Mouse (Mus musculus) thymus, postnatal 36 days (tissue): ENCODE results near the gene Vamp1.
"Not testable (repeated sequence)": the region's sequence is repeated elsewhere in the genome, so short reads cannot be mapped to it uniquely, and the experiment has no call there.

ENCODE experiments used
- DNase-seq, 2 experiments: peaks; one replicate each; pipeline ENCODE4 v3.0.0; 2022; ENCODE audit warnings: mixed read lengths in 2 of 2

Gene Vamp1

DNA sequence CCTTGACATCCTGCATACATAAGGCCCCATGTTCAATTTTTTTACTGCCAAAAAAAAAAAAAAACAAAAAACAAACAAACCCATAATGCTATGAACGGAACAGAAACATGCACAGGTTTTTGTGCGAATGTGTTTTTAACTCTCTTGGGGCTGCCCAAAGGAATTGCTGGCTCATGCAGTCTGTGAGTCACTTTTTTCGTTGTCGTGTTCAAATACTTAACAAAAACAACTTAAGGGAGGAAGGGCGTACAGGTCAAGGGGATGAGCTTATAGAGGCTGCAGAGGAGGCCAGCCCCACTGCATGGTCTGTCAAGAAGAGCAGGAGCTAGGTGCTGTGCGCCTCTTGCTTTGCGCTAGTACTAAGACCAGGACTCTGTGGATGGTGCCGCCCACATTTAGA, 37.4 kb downstream of the Vamp1 start:
- no peak for DNase-seq

DNA sequence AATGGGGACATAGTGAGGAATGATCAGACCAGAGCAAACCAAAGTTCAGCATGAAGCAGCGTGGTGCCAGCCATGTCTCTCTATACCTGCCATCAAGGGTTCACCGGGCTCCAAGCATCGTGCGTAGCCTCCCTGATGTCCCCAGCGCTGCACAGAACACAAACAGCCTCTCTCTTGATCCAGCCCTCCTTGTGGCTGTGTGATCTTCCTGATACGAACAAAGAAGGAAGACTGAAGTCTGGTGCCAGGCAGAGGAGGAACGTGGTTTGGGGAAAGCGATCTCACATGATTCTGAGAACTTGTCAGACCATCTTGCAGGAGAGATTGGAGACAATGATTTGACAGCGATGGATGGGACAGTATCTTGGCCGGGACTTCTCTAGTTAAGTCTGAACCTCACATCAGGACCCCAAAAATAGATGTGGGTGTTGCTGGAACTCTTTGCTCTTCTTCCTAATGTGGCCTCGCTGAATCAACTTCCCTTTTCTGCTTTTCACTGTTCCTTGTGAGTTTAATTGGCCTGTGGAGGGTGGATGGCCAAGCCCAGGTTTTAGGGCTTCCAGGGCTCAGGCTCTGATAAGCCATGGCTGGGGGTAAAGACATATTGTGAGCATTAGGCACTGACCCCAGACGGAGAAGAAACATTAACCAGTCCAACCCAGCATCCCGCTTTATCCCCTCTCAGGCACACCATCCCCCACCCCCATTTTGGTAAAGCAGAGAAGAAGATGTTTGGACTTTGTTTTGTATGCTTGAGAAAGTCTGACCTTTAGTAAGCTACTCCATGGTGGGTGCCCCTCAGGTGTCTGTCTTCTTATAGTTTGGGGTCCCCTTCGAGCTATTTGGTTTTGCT, 38.7 kb downstream of the Vamp1 start:
- DNase-seq: no peak

GRCm38 (mm10) chr6:125255516-125256044, 40.2 kb downstream of the Vamp1 start:
- peak in 1 of 2 experiments; percentile 55 for DNase-seq

GRCm38 (mm10) chr6:125256222-125256966, 41.0 kb downstream of the Vamp1 start:
- DNase-seq: no peak

DNA sequence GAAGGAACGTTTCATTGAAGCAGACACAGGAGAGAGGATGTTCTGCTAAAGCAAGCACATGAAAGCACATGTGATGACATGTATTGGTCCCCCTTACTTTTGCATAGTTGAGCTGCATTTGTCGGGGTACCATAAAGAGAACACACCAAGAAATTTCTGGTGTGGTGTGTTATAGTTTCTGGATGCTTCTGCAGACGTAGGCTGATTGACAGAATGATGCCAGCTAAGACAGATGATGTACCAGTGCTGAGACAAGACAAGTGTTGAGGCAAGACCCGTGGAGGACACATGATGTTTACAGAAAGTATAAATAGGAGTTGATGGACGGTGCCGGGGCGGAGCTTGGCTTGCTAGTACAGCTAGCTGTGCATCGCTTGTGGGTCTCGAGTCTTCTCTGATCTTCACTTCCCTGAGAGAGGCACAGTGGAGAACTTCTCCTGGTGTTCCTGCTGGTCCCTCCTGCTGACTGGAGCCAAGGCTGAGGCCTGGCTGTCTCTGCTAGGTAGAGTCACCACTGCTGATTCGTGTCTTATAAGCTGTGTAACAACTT, 44.7 kb downstream of the Vamp1 start:
- no peak for DNase-seq

DNA sequence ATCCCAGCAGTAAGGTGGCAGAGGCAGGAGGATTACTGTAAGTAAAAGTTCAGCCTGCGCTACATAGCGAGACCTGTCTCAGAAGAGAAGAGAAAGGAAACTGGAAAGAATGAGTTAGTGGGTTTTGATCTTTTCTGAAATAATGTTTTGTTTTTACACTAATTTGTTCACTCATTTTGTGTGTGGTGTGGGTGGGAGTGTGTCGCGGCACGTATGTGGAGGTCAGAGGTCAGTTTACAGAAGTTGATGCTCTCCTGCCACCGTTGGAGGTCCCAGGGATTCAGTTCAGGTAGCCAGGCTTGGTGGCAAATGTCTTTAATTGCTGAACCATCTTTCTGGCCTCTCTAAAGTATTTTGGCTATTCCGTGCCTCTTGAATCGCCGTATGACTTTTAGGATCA, 48.9 kb downstream of the Vamp1 start:
- no peak for DNase-seq

- peak; percentile 76 to 88 for DNase-seq
These were observed 49.9 kb downstream of the Vamp1 start for GRCm38 (mm10) chr6:125265239-125265638.

- DNase-seq: no peak
These were observed 50.7 kb downstream of the Vamp1 start for GRCm38 (mm10) chr6:125266091-125266490.

- DNase-seq: not testable (repeated sequence)
These were observed 51.2 kb downstream of the Vamp1 start for GRCm38 (mm10) chr6:125266600-125266999.

DNA sequence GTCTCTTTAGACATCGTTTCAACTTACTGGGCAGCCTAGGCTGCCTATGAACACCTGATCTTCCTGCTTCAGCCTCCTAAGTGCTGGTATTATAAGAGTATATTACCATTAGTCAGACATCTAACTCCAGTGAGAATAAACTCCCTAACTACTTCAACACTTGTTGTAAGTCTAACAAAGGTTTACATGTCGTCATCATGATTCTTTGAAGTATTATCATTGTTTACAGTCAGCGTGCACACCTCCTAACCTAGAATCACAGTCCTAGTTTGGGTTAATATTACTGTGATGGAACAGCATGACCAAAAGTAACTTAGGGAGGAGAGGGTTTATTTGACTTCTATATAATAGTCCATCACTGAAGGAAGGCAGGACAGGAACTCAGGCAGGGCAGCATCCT, 52.1 kb downstream of the Vamp1 start:
- no peak for DNase-seq

DNA sequence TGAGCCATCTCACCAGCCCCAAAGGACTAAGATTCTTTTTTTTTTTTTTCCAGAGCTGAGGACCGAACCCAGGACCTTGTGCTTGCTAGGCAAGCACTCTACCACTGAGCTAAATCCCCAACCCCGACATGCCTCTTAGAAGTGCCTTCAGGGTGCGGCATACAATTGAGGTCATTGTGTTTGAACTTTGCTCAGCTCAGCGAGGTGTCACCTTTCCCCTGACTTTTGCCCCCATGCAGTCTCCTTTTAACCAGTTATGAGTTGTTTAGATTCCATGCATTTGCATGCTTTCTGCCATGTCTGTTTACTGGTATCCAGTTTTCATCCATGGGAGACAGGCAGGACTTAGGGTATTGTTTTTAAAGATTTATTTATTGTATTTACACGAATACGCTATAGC, 53.4 kb downstream of the Vamp1 start:
- no peak for DNase-seq

DNA sequence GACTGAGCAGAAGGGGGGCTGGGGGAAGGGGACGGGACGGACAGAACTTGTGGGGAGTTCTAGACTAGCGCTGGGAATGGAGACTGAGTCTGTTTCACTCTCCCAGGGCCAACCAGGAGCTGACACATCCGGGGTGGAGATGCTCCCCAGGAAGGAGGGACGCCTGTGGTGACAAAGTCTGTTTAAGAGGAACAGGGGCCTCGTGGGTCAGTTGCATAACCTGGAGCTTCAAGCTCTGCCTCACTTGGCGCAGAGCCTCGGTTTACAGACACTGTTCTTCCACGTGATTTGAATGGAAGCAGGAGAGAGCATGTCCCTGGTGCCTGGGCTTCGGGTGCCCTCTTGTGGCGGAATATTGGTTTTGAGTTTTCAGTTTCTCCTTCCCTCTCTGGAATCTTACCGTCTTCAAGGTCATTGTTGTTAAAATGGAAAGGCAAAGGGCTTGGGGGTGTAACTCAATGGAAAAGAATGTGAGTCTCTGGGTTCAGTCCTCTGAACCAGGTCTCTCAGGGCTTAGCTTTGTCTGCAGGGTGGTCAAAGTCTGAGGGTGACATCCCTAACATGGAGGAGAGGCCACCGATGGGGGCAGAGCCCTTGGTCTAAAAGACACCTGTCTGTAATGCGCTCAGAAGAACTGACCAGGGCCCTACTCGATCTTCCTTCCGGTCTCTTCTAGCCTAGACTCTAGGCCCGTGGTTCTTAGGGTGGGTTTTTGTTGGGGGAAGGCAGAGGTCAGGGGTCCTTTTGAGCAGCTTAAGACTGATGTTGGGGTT, 56.3 kb downstream of the Vamp1 start:
- peak; percentile 80 to 84 for DNase-seq

DNA sequence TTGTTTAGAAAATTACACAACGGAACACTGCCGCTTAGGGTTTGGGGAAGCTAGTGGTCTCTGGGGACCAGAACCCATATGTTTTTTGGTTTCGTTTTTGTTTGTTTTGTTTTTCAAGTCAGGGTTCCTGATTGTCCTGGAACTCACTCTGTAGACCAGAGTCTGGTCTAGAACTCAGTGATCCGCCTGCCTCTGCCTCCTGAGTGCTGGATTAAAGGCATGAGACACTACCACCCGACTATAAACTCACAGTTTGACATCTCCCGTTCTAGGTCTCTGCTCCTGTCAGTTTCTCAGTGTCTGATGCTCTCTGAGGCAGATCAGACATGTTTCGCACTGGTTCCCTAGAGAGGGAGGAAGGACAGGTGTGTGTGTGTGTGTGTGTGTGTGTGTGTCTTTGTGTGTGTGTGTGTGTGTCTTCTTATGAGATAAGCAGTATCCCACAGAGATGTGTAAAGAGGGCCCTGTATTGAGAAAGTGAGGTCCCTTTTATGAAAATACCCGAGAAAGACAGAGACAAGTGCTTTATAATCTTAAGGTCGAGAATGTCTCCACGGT, 57.0 kb downstream of the Vamp1 start:
- DNase-seq: no peak

DNA sequence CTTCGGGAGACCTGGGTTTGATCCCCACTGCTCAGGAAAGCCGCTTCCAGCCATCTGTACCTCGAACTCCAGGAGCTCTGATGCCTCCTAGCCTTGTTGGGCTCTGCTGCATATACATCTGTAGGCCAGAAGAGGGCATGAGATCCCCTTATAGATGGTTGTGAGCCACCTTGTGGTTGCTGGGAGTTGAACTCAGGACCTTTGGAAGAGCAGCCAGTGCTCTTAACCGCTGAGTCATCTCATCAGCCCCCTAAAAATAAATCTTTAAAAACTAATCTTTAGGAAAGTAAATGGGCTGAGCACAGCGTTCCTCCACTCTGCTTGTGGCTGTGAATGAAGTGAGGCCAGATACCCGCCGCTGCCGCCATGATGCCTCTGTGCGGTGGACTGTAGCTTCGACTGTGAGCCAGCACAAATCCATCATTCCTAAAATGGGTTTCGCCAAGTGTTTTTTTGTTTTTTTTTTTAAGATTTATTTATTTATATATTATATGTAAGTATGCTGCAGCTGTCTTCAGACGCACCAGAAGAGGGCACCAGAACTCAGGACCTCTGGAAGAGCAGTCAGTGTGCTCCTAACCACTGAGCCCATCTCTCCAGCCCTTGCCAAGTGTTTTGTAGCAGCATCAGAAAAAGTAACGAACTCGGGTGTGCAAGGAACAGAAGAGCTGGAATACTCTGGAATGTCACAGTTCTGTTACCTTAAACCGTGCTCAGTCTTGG, 59.7 kb downstream of the Vamp1 start:
- DNase-seq: peak; percentile 33 to 40

GRCm38 (mm10) chr6:125279729-125280128, 64.4 kb downstream of the Vamp1 start:
- DNase-seq: no peak

GRCm38 (mm10) chr6:125282721-125283120, 67.4 kb downstream of the Vamp1 start:
- DNase-seq: not testable (repeated sequence)

- no peak for DNase-seq
These were observed 68.9 kb downstream of the Vamp1 start for GRCm38 (mm10) chr6:125284250-125284649.

GRCm38 (mm10) chr6:125284751-125285150, 69.4 kb downstream of the Vamp1 start:
- no peak for DNase-seq

GRCm38 (mm10) chr6:125285890-125286289, 70.5 kb downstream of the Vamp1 start, which contains the start of gene Tuba3a:
TSS of gene Tuba3a (minus strand) at chr6:125286042.
- no peak for DNase-seq

GRCm38 (mm10) chr6:125286944-125287343, 71.6 kb downstream of the Vamp1 start:
- DNase-seq: no peak

DNA sequence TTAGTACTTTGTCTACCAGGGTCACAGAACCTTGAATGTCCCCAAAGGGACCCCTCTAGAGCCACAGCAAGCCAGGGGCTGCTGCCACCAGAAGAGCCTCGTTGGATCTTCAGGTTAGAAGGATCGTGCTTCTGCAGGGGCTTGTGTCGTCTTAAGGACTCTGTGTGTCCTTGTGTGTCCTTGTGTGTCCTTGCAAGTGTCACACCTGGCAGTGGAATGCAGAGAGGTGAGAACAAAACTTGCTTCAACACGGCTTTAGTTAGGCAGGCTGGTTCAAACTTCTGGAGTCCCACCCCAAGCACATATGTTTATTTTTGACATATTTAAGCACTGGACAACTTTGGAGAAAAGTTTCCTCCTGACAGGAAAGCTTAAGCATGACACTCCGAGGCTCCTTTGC, 73.4 kb downstream of the Vamp1 start:
- DNase-seq: no peak

GRCm38 (mm10) chr6:125291329-125291728, 76.0 kb downstream of the Vamp1 start:
- no peak for DNase-seq
